Mouse (Mus musculus) CH12.LX (cell line): ENCODE results near the gene Vti1a. TPM values are rescaled to one million over a fixed set of nuclear protein-coding genes. Genes with fewer than 3 reads are reported as not detected.

Experiments used
- DNase-seq: peaks from one replicate; pipeline ENCODE4 v3.0.0-alpha.2; 2013; ENCODE audit errors: extremely low read depth
- H3K27ac ChIP-seq: 2 replicates; pipeline ENCODE4 v1.5.1; 2012; ENCODE audit warnings: low read depth, mild to moderate bottlenecking, control low read depth, moderate library complexity; ENCODE audit not compliant: insufficient read depth
- H3K27me3 ChIP-seq: replicated peaks from 2 replicates; pipeline ENCODE3; 2012; ENCODE audit warnings: inconsistent platforms
- H3K36me3 ChIP-seq, 2 experiments: replicated peaks in 1 of 2; 2 replicates each; pipeline versions ENCODE3 to v1.6.1; 2012; ENCODE audit warnings: inconsistent platforms in 1 of 2, low read length in 1 of 2, mild to moderate bottlenecking in 1 of 2, mixed read lengths in 1 of 2, moderate library complexity in 1 of 2; ENCODE audit not compliant: control insufficient read depth in 1 of 2, insufficient read depth in 1 of 2
- H3K4me1 ChIP-seq, 2 experiments: 2 replicates each; pipeline ENCODE4 v1.6.1; 2012; ENCODE audit warnings: inconsistent platforms in 1 of 2, moderate library complexity in 1 of 2; ENCODE audit not compliant: insufficient read depth in 2 of 2, control insufficient read depth in 1 of 2
- H3K4me2 ChIP-seq: 2 replicates; pipeline ENCODE4 v1.6.1; 2012; ENCODE audit warnings: low read depth, mild to moderate bottlenecking, control low read depth; ENCODE audit not compliant: poor library complexity, insufficient read depth, severe bottlenecking
- H3K4me3 ChIP-seq, 3 experiments: fragments of 150-350 bp in 1 of 3; sonication (generic) in 1 of 3; replicated peaks in 1 of 3; 2 replicates each; pipeline versions ENCODE3 to v1.5.1; 2011 to 2012; ENCODE audit warnings: low read depth in 2 of 3, low read length in 2 of 3, mild to moderate bottlenecking in 2 of 3, moderate library complexity in 2 of 3, control low read depth in 1 of 3, improper control_type of control experiment in 1 of 3, inconsistent platforms in 1 of 3, mixed read lengths in 1 of 3; ENCODE audit not compliant: poor library complexity in 1 of 3
- H3K79me2 ChIP-seq: replicated peaks from 2 replicates; pipeline ENCODE4 v1.6.1; 2012; ENCODE audit warnings: mild to moderate bottlenecking, moderate library complexity; ENCODE audit not compliant: control insufficient read depth, poor library complexity, insufficient read depth, severe bottlenecking; ENCODE audit errors: extremely low read depth
- H3K9ac ChIP-seq: 2 replicates; pipeline ENCODE4 v1.6.1; 2012; ENCODE audit warnings: low read depth, mild to moderate bottlenecking, control low read depth, moderate library complexity; ENCODE audit not compliant: insufficient read depth
- H3K9me3 ChIP-seq: replicated peaks from 2 replicates; pipeline ENCODE3; 2012; ENCODE audit warnings: low read length, inconsistent platforms, mixed read lengths
- BHLHE40 ChIP-seq: IDR thresholded peaks from 2 replicates; pipeline ENCODE4 v1.6.1; 2011; ENCODE audit warnings: mild to moderate bottlenecking, low read depth, low read length, improper control_type of control experiment
- HCFC1 ChIP-seq: IDR thresholded peaks from 2 replicates; pipeline ENCODE4 v1.6.1; 2012; ENCODE audit warnings: low read depth, mild to moderate bottlenecking, inconsistent platforms, low read length, improper control_type of control experiment
- IRF4 ChIP-seq: IDR thresholded peaks from 2 replicates; pipeline ENCODE4 v1.6.1; 2014; ENCODE audit warnings: low read depth, mild to moderate bottlenecking, inconsistent platforms, low read length, improper control_type of control experiment
- JUN ChIP-seq: IDR thresholded peaks from 2 replicates; pipeline ENCODE4 v1.6.1; 2011; ENCODE audit warnings: low read depth, mild to moderate bottlenecking, low read length, improper control_type of control experiment, moderate library complexity; ENCODE audit not compliant: insufficient read depth
- KAT2A ChIP-seq: IDR thresholded peaks from 2 replicates; pipeline ENCODE4 v1.6.1; 2012; ENCODE audit warnings: low read length, improper control_type of control experiment, inconsistent platforms; ENCODE audit not compliant: insufficient replicate concordance
- MAZ ChIP-seq: IDR thresholded peaks from 2 replicates; pipeline ENCODE4 v1.6.1; 2012; ENCODE audit warnings: low read depth, mild to moderate bottlenecking, inconsistent platforms, low read length, improper control_type of control experiment, moderate library complexity
- MEF2A ChIP-seq: IDR thresholded peaks from 2 replicates; pipeline ENCODE4 v1.6.1; 2014; ENCODE audit warnings: low read depth, mild to moderate bottlenecking, inconsistent platforms, low read length, improper control_type of control experiment, borderline replicate concordance
- PAX5 ChIP-seq: IDR thresholded peaks from 2 replicates; pipeline ENCODE4 v1.6.1; 2012; ENCODE audit warnings: low read length, inconsistent platforms, mixed read lengths
- POLR2A ChIP-seq: IDR thresholded peaks from 2 replicates; pipeline ENCODE4 v1.6.1; 2011; ENCODE audit warnings: low read depth, mild to moderate bottlenecking, improper control_type of control experiment, low read length
- SMC3 ChIP-seq: IDR thresholded peaks from 2 replicates; pipeline ENCODE4 v1.6.1; 2011; ENCODE audit warnings: low read depth, low read length, improper control_type of control experiment
- TBP ChIP-seq: conservative IDR thresholded peaks from 2 replicates; pipeline ENCODE4 v1.6.1; 2011; ENCODE audit warnings: low read depth, low read length, improper control_type of control experiment
- USF1 ChIP-seq: IDR thresholded peaks from 2 replicates; pipeline ENCODE4 v1.6.1; 2014; ENCODE audit warnings: low read depth, mild to moderate bottlenecking, inconsistent platforms, low read length, improper control_type of control experiment
- USF2 ChIP-seq: conservative IDR thresholded peaks from 2 replicates; pipeline ENCODE4 v1.6.1; 2011; ENCODE audit warnings: low read depth, low read length, improper control_type of control experiment
- ZC3H11A ChIP-seq: IDR thresholded peaks from 2 replicates; pipeline ENCODE4 v1.6.1; 2012; ENCODE audit warnings: low read depth, mild to moderate bottlenecking, inconsistent platforms, low read length, improper control_type of control experiment
- ZMIZ1 ChIP-seq: IDR thresholded peaks from 2 replicates; pipeline ENCODE4 v1.6.1; 2012; ENCODE audit warnings: low read depth, mild to moderate bottlenecking, inconsistent platforms, low read length, improper control_type of control experiment
- dilution Hi-C: fragments of 300-500 bp; cut with MboI; formaldehyde crosslinking; loops from 2 replicates; pipeline ENCODE4 v1.14.3; 2020; ENCODE audit warnings: low sequenced_read_pairs; ENCODE audit not compliant: extremely low pct_unique_long_range_greater_than_20kb, extremely low pct_ligation_motif_present
- in situ Hi-C: fragments of 300-500 bp; cut with MboI; formaldehyde crosslinking; loops from 3 replicates; pipeline ENCODE4 v1.14.3; 2019; ENCODE audit warnings: low sequenced_read_pairs, low pct_ligation_motif_present, low pct_unique_long_range_greater_than_20kb, mixed read lengths
- polyA plus RNA-seq: library from polyadenylated mRNA; unstranded; fragments of >175 nt; gene quantifications from 2 replicates; pipeline ENCODE4 v1.2.1, GENCODE M21; 2012; ENCODE audit warnings: low read depth; ENCODE audit not compliant: insufficient read length
- total RNA-seq, 2 experiments: library from RNA; depleted of rRNA; stranded (reverse); fragments of 300-350 nt in 1 of 2; fragments of >200 nt in 1 of 2; gene quantifications; 2 replicates each; pipeline ENCODE4 v1.2.3; 2012 to 2014

The Vti1a gene
- total and polyA plus RNA-seq, 3 experiments, result 22.3 to 27.6 (median 23.5) TPM

GRCm38 (mm10) chr19:55382745-55383144 is 66.7 kb downstream of the Vti1a start:
- H3K4me1 ChIP-seq, result peaks cover 0 to 29% of the 10 kb centered on the region in 2 experiments; a peak in 2 of 4 replicates

DNA sequence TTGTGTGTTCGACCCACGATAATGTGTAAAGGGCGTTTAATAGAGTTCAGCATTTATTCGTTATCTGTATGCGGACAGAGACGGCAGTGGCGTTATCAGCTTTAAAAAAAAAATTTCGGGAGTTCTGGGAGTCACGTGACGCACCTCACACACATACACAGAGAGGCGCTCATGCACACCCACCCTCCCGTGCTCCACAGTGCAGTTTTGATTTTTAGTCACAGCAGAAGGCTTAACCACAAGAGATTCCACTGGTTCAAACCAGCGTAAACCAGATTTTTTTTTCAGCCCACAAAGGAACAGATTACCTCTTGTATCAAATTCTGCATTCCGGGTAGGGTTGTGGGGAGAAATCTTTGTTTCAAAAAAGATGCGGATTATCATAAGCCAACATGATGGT is 68.5 kb downstream of the Vti1a start:
- TF ChIP-seq SMC3 (no peak), KAT2A (no peak), PAX5 (no peak), BHLHE40 (peak; percentile 29; the same call in 1 of the 2 replicates), MAZ (no peak), MEF2A (no peak), HCFC1 (no peak), IRF4 (no peak), ZC3H11A (no peak)
- TF ChIP-seq, all 38 proteins: peak for 1
- H3K4me3 ChIP-seq, result no peak overlapping the region
- peaks cover 8 to 42% of the 10 kb centered on the region in 2 experiments for H3K36me3 ChIP-seq
- H3K9ac ChIP-seq, result no peak overlapping the region
- H3K27ac ChIP-seq, result no peak overlapping the region
- no peaks in the 10 kb centered on the region for H3K9me3 ChIP-seq
- dilution Hi-C loops, result no loop called here
- no peaks in the 10 kb centered on the region for H3K27me3 ChIP-seq
- H3K79me2 ChIP-seq, result no peaks in the 10 kb centered on the region
- in situ Hi-C loops, result no loop called here
- no peak for DNase-seq
- peaks cover 0 to 16% of the 10 kb centered on the region in 2 experiments; a peak in 1 of 4 replicates for H3K4me1 ChIP-seq
- no peak overlapping the region for H3K4me2 ChIP-seq

More at GRCm38 (mm10) chr19:55382745-55383144, 66.7 kb downstream of the Vti1a start:
- Histone ChIP-seq H3K27me3 (no peaks in the 10 kb centered on the region), H3K4me2 (no peak overlapping the region), H3K9me3 (no peaks in the 10 kb centered on the region), H3K9ac (no peak overlapping the region), H3K4me3 (no peak overlapping the region), H3K27ac (no peak overlapping the region), H3K36me3 (peaks cover 8 to 30% of the 10 kb centered on the region in 2 experiments), H3K79me2 (no peaks in the 10 kb centered on the region)
- in situ Hi-C loops, result no loop called here
- TF ChIP-seq BHLHE40 (peak; percentile 65), POLR2A (no peak)
- dilution Hi-C loops, result no loop called here
- DNase-seq, result peak; percentile 24

GRCm38 (mm10) chr19:55389019-55389418 is 72.9 kb downstream of the Vti1a start:
- Histone ChIP-seq H3K4me1 (no peaks in the 10 kb centered on the region), H3K9me3 (no peaks in the 10 kb centered on the region), H3K36me3 (peaks cover 6 to 35% of the 10 kb centered on the region in 2 experiments), H3K4me3 (no peak overlapping the region), H3K27me3 (no peaks in the 10 kb centered on the region), H3K9ac (no peak overlapping the region), H3K79me2 (no peaks in the 10 kb centered on the region), H3K27ac (no peak overlapping the region), H3K4me2 (no peak overlapping the region)
- no peak for DNase-seq
- in situ Hi-C loops, result no loop called here
- dilution Hi-C loops, result no loop called here
- TF ChIP-seq USF1, result no peak
- no peak for TF ChIP-seq TBP
- TF ChIP-seq ZMIZ1, result no peak
- no peak for TF ChIP-seq JUN
- no peak for TF ChIP-seq USF2
